Mouse (Mus musculus) gastrocnemius, adult 2 months (tissue): ENCODE measurements around the gene Stat5a. TPM values are rescaled to one million over a fixed set of nuclear protein-coding genes. Genes with fewer than 3 reads are reported as not detected.

Experiments used
- DNase-seq: peaks from one replicate; pipeline ENCODE4 v3.0.0; 2022
- H3K27ac ChIP-seq: fragments of 200-600 bp; 2 replicates; pipeline ENCODE4 v1.8.1; 2022; ENCODE audit warnings: mild to moderate bottlenecking
- H3K4me3 ChIP-seq: fragments of 200-600 bp; 2 replicates; pipeline ENCODE4 v1.8.1; 2022; ENCODE audit warnings: mild to moderate bottlenecking, moderate library complexity
- CTCF ChIP-seq: fragments of 200-600 bp; IDR thresholded peaks from 2 replicates; pipeline ENCODE4 v1.8.1; 2022; ENCODE audit warnings: antibody characterized with exemption, mild to moderate bottlenecking, moderate library complexity
- intact Hi-C: fragments of 180-260 bp; cut with DNase I; formaldehyde crosslinking; loops from one replicate; pipeline ENCODE4 v1.15.1; 2025
- total RNA-seq, 2 experiments: library from RNA; stranded (reverse); gene quantifications; 2 replicates each; pipeline ENCODE4 v1.2.3; 2021

Gene Stat5a
- total RNA-seq, 2 experiments from 2014 or later, result 11.7 to 15.8 TPM

GRCm38 (mm10) chr11:100915063-100915462 is 55.9 kb downstream of the Stat5a start:
- intact Hi-C loops, result no loop called here
- no peak for TF ChIP-seq CTCF
- H3K27ac ChIP-seq, result no peak overlapping the region
- H3K4me3 ChIP-seq, result no peak overlapping the region
- no peak for DNase-seq

GRCm38 (mm10) chr11:100916432-100916971 is 57.4 kb downstream of the Stat5a start:
- Histone ChIP-seq H3K4me3 (no peak overlapping the region), H3K27ac (no peak overlapping the region)
- TF ChIP-seq CTCF, result no peak
- intact Hi-C loops, result no loop called here
- DNase-seq, result no peak

GRCm38 (mm10) chr11:100918007-100918406 is 58.9 kb downstream of the Stat5a start:
- Histone ChIP-seq H3K27ac (no peak overlapping the region), H3K4me3 (no peak overlapping the region)
- intact Hi-C loops, result no loop called here
- DNase-seq, result no peak
- TF ChIP-seq CTCF, result no peak

GRCm38 (mm10) chr11:100920887-100921624 is 61.9 kb downstream of the Stat5a start:
- no peak for TF ChIP-seq CTCF
- no peak overlapping the region for H3K4me3 ChIP-seq
- intact Hi-C loops, result no loop called here
- no peak for DNase-seq
- H3K27ac ChIP-seq, result no peak overlapping the region

- DNase-seq, result peak; percentile 39
- no peak for TF ChIP-seq CTCF
- intact Hi-C loops, result no loop called here
- Histone ChIP-seq H3K27ac (peak overlapping the region; percentile 67), H3K4me3 (no peak overlapping the region)
Observed at GRCm38 (mm10) chr11:100924386-100924919, 65.3 kb downstream of the Stat5a start.

GRCm38 (mm10) chr11:100927386-100927785 is 68.2 kb downstream of the Stat5a start:
- intact Hi-C loops, result no loop called here
- DNase-seq, result no peak
- no peak overlapping the region for H3K27ac ChIP-seq
- H3K4me3 ChIP-seq, result no peak overlapping the region
- no peak for TF ChIP-seq CTCF

GRCm38 (mm10) chr11:100930611-100931010 is 71.5 kb downstream of the Stat5a start:
- no peak for DNase-seq
- peak overlapping the region; percentile 82 for H3K27ac ChIP-seq
- TF ChIP-seq CTCF, result no peak
- intact Hi-C loops, result no loop called here
- H3K4me3 ChIP-seq, result peak overlapping the region; percentile 75; the same call in 1 of the 2 replicates

- peak; percentile 39 for DNase-seq
- H3K27ac ChIP-seq, result peak overlapping the region; percentile 82
- H3K4me3 ChIP-seq, result peak overlapping the region; percentile 75
- intact Hi-C loops, result no loop called here
- TF ChIP-seq CTCF, result no peak
Observed at GRCm38 (mm10) chr11:100931254-100931921, 72.2 kb downstream of the Stat5a start.

Other genes with a start within 250 kb of the Stat5a start
- gene Nkiras2, start 240.1 kb upstream of the Stat5a start, total RNA-seq, result 10 to 100 TPM; 15.3 to 21.9 TPM
- gene Dnajc7, start 239.2 kb upstream of the Stat5a start, total RNA-seq, result 100 to 1,000 TPM; 116 TPM
- gene Zfp385c, start 166.9 kb upstream of the Stat5a start, total RNA-seq, result under 1 TPM in 1 of 2 experiments, not detected in 1; 0.39 TPM
- under 1 TPM; 0.38 to 0.39 TPM for gene Dhx58, start 155.1 kb upstream of the Stat5a start, total RNA-seq
- gene Kat2a, start 146.9 kb upstream of the Stat5a start, total RNA-seq, result 10 to 100 TPM; 11.9 to 12.1 TPM
- not detected for gene Hspb9, start 145.5 kb upstream of the Stat5a start, total RNA-seq
- 10 to 100 TPM; 37.6 to 40.9 TPM for gene Rab5c, start 121.1 kb upstream of the Stat5a start, total RNA-seq
- gene Kcnh4, start 99.4 kb upstream of the Stat5a start, total RNA-seq, result not detected
- gene Hcrt, start 96.4 kb upstream of the Stat5a start, total RNA-seq, result not detected
- 1 to 10 TPM; 4.3 to 6.9 TPM for gene Ghdc, start 88.4 kb upstream of the Stat5a start, total RNA-seq
- gene Stat5b, start 8.6 kb upstream of the Stat5a start, total RNA-seq, result 100 to 1,000 TPM; 139 to 145 TPM
- 10 to 100 TPM; 40.6 to 44.2 TPM for gene Stat3, start 80.2 kb downstream of the Stat5a start, total RNA-seq
- gene Cavin1, start 111.5 kb downstream of the Stat5a start, total RNA-seq, result 100 to 1,000 TPM; 133 to 149 TPM
- gene Atp6v0a1, start 150.1 kb downstream of the Stat5a start, total RNA-seq, result 10 to 100 TPM; 59.6 to 65.2 TPM
- gene Naglu, start 210.7 kb downstream of the Stat5a start, total RNA-seq, result 1 to 10 TPM; 3.3 to 4.1 TPM
- gene Hsd17b1, start 219.1 kb downstream of the Stat5a start, total RNA-seq, result under 1 TPM in 1 of 2 experiments, not detected in 1; 0.18 TPM
- 1 to 10 TPM; 7.1 to 9.8 TPM for gene Coasy, start 223.2 kb downstream of the Stat5a start, total RNA-seq
- gene Mlx, start 227.9 kb downstream of the Stat5a start, total RNA-seq, result 10 to 100 TPM; 12.5 to 14.4 TPM
- 1 to 10 TPM; 1.5 to 2.2 TPM for gene Psmc3ip, start 236.1 kb downstream of the Stat5a start, total RNA-seq